Mouse (Mus musculus) CD4-positive helper T cell, adult 2 months (primary cell): ENCODE data around the gene Ptprg.

Experiments
- DNase-seq: peaks from one replicate; pipeline ENCODE4 v3.0.0-alpha.2; 2012; ENCODE audit warnings: low read depth, missing footprints, low spot score

Gene Ptprg

DNA sequence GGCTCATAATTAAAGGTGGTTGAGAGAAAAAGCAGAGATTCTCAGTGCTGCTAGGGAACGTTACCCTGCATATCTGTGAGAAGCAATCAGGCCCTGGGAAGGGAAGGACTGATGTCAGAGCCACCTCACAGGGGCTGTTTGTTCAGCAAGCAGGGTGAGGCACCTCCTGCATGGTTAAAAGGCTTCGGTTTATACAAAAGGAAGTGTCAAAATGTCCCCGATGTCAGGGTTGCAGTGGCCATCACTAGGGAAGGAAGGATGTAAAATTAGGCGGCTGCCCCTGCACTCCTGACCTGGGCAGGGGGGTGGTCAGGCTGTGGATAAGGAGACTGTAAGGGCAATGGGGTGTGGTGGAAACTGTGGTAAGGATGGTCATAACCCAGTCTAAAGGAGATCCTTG is 583.2 kb downstream of the Ptprg start:
- no peak for DNase-seq

DNA sequence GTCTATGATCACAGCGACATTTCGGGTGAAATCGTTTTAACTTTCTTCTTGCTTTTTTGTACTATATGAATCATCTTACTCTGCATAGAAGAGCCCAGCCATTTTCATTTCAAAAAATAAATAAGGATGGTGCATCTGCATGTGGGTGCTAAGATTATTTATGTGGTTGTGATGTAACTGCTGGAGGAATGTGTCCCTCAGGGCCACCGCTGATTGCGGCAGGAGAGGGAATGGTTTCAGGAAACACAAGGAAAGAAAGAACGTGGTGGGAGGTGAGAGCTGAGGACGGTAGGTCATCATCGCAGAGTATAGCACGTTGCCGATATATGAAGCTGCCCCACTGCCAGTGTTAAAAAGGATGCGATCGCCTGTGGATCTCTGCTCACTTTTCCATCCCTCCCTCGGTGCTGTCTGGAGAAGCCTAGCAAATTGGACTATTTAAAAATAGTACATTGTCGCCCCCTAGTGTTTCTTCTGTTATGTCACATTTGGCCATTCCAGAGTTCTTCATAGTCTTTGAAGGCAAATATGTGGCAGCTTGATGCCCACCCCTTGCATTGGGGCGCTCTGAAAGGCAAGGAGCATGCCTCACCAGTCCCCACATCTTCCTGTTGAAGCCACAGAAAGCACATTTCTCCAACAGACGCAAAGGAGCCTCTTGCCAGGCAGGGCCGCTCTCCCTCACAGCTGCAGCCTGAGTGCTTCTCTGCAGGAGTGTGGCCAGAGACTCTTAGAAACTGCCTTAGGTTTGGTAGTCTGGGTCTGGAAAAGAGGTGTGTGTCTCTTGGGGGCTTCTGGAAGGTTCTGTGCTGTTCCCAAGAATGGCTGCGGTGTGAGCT is 586.5 kb downstream of the Ptprg start:
- DNase-seq, result no peak

DNA sequence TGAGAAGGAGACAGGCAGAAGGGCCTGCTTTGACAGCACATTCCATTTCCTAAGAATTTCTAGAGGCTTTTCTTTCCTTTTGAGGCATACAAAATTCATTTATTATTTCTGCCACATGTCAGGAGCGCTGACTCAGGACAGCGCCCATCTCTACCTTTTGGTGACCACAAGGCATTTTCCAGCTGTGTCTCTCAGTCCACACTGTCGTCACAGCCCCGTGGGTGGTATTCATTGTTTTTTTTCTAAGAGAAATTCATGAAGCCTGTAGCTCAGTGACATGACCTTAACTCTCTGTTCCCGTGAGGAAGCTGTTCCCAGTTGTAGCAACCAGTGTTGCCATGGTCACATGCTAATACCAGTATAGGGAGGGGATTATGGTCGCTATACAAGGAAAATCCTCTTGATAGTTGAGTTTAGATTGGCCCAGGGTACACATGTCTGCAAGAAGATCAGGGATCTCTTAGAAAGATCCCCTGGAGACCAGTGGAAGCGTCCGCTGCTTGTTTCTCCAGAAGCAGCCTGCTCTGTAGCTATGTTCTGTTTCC is 590.7 kb downstream of the Ptprg start:
- DNase-seq, result no peak

DNA sequence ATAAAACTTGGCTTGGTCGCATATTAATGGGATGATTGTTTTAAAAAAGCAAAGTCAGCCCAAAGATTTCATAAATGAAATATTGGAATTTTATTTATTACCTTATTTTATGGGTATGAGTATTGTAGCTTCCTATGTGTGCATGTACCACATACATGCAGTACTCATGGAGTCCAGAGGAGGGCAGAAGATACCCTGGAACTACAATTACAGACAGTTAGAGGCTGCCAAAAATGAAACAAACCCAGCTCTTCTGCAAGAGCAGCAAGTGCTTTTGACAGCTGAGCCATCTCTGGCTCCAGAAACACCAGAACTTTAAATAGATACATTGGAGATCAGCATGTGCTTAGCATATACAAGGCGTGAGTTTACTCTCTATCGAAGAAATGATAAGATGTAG is 592.6 kb downstream of the Ptprg start:
- DNase-seq, result no peak

DNA sequence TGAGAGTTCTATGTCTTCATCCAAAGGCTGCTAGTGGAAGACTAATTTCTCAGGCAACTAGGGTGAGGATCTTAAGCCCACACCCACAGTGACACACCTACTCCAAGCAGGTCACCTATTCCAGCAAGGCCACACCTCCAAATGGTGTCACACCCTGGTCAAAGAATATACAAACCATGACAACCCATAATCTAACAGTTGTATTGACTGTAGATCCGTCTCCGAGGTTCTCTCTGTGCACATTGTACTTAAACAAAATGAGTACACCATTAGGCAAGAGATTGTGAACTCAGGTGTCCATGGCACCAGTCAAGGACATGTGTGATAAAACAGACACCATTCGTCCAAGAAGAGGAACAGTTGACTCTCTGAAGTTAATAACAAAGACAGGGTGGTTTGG is 596.2 kb downstream of the Ptprg start:
- DNase-seq, result no peak

DNA sequence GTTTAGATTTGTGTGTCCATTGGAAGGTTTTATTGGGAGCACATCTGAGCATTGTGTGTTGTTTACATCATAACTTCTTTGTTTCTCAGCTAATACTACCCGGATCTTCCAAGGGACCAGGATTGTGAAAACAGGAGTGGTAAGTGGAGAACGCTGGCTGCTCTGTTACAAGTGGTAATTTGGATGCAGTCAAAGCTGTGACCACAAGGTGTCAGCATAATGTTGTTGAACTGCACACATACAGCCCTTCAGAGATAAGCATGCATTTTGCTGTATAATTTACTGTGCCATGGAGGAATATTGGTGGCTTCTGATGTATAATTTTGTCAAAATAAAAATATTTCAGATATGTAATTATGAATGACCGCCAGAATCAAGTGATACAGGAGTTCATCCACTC is 598.6 kb downstream of the Ptprg start:
- no peak for DNase-seq

DNA sequence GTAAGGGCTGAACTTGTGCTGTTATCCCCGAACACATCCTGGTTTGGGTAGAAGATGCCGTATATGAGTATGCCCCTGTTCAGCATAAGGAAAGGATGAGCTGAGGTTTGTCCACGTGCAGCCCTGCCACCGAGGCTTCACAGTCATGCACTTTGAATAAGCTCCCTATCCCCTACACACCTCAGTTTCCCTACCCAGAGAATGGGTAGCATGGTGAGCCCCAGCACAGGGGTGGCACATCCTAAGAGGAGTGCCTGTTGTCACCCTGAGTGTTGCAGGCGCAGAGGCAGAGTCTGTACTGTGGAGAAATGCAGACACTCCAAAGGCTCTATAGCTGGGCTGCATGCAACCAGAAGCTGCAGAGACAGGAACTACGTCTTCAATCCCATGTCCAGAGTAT is 599.4 kb downstream of the Ptprg start:
- DNase-seq, result no peak

DNA sequence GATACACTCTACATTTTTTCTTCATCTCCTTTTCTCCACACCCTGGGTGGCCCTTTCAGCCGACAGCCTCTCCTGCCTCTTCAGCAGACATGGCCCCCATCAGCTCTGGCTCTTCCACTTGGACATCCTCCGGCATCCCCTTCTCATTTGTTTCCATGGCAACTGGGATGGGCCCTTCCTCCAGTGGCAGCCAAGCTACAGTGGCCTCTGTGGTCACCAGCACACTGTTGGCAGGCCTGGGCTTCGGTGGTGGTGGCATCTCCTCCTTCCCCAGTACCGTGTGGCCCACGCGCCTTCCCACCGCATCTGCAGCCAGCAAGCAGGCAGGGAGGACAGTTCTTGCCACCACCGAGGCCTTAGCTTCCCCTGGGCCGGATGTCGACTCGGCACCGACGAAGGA is 600.3 kb downstream of the Ptprg start:
- DNase-seq, result no peak

DNA sequence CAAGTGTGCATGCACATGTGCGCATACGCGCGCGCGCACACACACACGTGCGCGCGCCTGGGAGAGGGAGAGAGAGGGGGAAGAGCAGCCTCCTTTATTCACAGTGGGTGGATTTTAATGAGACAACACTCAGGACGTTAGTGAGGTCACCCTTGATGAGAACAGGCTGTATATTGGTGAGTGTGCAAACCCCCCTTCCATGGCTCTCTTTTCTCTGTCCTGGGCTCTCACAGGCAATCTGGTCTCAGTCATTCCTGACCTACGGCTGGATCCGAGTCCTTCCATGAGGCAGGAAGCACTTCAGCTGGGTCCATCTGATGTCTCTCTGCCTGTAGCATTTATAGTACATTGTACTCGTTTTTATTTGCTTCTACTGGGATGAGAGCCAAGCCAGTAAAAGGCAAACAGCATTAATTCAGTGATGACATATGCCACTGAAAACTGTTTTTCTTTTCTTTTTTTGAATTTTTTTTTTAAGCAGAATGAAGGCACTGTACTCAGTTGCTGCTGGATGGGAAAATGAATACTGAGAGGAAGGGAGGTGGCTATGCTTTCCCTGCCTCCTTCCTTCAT is 608.5 kb downstream of the Ptprg start:
- DNase-seq, result no peak

DNA sequence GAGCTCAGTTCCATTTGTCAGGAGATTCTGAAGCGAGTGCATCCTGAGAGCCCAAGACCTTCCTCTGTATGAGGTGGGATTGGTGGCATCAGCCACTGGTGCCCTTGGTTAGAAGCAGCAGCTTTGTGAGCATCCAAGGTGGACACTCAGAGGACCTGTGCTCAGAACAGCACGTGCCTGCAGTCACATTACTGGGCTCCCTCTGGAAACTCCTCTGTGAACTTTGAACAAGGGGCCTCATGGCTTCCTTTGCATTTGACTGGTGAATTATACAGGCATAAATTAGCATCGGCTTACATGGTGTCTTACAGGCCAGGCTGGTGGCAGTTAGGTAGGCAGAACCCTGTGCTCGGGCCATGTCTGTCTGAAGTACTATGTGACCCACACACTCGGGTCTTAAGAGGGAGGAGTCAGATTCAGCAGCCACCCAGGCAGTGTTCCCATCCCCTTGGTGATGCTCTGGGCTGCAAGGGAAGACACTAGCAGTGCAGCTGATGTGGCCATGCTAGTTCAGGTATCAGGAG is 609.1 kb downstream of the Ptprg start:
- DNase-seq, result no peak

DNA sequence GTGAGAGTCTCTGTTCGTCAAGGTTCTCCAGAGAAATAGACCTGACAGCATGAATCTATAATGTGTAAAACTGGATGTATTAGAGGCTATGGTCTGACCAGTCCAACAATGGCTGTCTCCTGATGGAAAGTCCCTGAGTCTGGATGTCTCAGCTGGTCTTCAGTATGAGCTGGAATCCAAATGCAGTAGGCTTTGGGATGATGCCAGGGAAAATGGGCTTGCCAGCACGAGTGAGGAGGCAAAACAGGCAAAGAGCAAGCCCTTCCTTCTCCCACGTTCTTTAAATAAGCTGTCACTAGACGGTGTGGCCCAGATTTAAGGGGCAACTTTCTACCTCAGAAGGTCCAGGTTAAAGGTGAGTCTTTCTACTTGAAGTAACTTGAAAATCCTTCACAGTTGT is 609.9 kb downstream of the Ptprg start:
- no peak for DNase-seq

DNA sequence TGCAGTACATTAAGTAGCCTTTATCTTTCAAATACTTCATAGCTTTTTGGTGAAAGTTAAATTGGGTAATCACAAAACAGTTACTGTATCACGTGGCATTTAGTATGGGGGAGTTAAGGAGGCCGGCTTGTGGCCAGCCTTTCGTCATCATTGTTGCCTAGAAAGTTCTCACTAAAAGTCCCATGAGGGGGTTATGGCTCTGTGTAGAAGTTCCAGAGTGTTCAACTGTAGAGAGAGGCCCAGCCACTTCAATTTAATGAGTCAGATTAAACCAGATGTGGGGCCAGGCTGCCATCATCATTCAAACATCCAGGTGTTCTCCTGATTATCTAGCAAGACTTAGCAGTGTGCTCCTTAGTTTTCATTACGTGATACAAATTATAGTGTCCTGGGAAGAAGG is 613.9 kb downstream of the Ptprg start:
- no peak for DNase-seq

DNA sequence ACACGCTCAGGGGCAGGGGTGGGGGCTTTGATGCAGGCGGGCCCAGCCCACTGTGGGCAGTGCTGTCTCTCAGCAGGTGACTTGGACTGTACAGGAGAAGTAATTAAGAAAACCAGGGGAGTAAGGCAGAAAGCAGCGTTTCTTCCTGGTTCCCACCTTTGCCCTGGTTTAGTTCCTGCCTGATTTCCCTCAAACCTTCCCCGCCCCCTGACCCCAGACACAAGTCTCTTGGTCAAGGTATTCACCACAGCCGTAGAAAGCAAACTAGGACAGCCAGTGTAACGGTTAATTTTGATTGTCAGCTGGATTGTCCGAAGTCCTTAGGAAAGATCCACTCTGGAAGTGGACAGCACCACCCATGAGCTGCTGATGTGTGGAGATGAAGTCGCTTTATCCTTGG is 614.3 kb downstream of the Ptprg start:
- DNase-seq, result no peak

DNA sequence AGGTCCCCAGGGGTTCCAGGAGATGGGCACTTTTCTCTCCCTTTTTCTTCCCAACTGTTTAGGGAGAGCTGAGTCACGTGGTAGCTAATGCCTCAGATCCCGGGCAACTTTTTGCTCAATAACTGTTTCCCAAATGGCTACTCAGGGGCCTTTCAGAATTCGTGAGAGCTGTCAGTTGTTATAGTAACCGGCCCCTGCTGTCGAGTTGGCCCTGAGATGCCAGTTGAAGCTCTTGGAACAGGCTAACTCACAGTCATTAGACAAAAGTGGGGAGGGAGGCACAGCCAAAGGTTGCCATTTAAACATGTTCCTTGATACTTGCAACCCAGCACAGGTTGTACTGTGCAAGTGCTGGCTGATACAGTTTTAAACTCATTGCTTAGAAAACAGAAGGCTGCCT is 624.1 kb downstream of the Ptprg start:
- no peak for DNase-seq

DNA sequence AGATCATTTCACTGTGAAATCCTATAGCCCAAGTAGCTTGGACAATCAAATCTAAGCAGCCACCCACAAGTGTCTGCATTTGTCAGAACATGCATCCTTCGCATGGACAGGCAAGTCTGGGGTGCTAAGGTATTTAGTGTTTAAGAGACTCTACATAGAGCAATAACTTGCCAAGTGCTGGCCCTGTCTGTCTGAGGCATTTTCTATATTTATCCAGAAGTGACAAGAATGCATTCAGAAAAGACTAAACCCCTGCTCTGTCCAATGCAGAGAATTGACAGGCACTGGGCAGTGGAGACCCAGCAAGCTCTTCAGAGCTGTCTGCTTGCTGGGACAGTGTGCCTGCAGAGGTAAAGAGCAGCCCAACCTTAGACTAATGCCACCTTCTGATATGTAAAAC is 625.3 kb downstream of the Ptprg start:
- no peak for DNase-seq

DNA sequence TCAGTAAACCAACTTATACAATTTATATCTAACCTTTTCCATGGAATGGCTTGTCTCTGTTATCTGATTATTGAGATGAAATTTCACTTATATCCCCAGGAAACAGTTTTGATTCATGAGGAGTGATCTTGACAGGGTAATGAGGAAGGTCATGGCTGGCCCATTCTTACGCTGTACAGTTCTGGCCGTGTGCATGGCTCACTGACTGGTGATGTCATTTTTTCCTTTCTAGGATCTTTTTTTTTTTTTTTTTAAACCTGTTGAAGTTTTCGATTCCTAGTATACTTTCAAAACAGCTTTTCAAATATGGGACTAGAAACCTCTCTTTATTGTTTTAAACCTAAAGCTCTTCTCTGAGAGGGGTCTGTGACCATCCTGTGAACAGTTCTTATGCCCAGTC is 626.8 kb downstream of the Ptprg start:
- no peak for DNase-seq

DNA sequence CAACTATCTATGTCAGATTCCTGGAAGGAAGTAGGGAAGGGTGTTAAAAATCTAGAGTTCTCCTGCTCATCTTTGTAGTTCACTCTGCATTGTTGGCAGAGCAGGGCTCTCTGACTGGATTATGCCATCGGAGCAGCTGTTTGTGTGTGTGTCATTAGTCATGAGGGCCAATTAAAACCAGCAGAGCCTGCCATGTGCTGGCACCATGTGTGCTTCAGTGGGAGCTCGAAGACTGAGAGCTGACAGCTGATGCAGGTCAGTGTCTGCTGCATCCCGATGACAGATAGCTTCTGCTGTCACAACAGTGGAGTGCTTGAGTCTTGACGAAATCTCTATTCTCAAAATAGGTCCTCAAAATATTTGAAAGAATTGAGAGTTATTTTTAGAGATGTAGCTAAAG is 631.7 kb downstream of the Ptprg start:
- no peak for DNase-seq

DNA sequence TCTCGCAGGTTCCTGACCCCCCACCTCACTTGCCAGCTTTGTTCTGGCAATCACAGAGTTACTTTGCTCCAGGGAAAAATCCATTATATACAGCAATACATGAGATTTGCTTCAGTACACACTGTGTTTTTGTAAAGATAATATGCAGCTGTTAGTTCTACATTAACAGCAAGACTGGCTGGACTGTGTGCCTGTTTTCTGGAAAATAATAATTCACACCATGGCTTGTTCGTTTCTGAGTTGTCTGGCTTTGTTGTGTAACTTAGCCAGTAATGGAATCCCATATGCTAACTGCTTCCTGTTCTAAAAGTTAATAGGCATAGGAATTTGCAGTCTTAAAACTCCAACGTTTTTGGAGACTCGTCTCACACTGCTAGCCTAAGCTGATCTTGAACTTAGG is 635.0 kb downstream of the Ptprg start:
- no peak for DNase-seq

DNA sequence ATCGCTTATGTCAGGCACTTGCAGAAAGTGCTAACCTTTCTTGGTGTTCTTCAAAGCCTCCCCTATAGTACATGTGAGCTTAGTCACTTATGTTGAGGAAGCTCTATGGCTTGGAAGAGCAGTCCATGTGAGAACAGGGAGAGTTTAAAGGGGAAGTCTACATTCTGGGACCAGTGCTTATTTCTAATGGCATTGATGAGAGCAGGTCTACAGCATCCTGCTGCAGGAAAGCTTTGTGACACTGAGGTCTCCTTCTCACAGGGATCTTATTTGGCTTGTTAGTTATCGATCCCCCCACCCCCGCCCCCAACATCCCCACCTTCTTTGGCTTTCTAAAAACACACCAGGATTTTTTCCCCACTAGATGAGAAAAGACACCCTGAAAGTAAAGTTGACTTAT is 635.9 kb downstream of the Ptprg start:
- DNase-seq, result no peak

DNA sequence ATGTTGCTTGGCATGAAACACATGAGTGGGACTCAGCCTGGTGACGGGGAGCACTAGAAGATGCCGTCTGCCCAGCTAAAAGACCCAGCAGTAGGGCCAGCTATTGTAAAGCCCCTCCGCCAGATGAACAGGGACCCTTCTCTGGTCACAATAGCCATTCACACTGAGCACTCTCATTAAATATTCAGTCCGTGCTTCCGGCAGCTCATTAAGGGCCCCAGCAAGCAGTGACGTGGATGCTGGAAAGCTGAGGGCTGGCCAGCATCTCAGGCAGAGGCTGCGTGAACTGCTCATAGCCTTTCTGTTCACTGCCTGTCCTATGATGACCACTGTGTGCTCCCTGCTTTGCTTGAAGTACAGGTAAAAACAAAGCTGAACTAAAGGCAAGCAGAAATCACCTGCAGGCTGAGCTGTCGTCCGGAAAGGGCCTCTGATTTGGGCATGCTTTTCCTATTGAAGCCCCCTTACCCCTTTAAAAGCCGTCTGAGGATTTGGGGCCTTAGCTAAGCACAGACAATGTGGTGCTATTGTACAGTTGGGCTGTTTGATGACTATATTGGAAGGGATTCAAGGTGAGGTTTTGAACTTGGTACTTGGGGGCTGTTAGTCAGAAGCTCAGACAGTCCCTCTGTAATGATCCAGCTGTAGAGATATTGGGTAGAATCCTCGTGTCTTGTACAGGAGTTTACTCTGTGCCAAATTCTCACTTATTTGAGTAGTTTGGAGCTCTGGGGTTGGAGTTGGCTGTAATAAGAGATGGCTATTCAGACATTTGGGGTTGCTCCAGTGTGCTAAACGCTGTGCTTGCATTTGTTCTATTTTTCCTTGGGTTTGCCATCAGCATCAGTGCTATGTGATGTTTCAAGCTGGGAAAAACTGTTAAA is 636.6 kb downstream of the Ptprg start:
- no peak for DNase-seq

DNA sequence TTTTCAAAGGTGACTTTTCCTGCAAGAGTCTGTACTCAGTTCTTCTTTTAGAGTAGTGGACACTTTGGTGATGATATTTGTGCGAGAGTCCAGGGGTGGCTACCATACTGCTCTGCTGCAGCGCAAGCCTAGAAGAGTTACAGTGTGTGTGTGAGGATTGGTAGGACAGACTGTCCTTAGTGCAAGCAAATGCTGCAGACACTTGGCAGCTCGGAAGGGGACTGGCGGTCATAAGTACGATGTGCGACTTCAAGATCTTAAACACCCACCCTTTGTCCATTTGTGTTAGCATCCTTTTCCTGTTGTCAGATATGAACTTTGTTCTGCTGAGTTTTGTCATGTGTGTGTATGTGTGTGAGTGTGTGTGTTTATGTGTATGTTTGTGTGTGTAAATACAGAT is 637.7 kb downstream of the Ptprg start:
- DNase-seq, result no peak

DNA sequence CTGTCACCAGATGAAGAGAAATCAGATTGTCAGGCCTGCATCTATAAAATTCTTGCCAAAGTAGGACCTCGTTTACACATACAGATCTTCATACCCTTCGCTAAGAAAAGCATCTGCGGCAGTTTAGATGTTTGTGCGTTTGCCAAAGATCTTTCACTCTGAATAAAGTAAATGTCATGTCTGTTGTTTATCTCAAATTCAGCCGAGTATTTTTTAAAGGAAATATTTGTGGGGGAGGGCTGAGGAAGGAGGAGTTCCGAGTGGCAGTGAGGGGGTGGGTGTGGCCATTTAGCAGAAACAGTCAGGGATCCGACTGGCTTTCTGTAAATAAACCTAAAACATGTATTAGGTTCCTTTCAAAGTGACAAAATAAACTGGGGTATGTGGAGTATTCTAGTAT is 645.4 kb downstream of the Ptprg start:
- DNase-seq, result no peak
